Mouse (Mus musculus): ENCODE measurements around the gene Taok3. TPM values are rescaled to one million over a fixed set of nuclear protein-coding genes. Genes with fewer than 3 reads are reported as not detected.

Gene Taok3
- polyA plus RNA-seq, 1 experiment from 2014 or later, result 18.1 TPM

DNA sequence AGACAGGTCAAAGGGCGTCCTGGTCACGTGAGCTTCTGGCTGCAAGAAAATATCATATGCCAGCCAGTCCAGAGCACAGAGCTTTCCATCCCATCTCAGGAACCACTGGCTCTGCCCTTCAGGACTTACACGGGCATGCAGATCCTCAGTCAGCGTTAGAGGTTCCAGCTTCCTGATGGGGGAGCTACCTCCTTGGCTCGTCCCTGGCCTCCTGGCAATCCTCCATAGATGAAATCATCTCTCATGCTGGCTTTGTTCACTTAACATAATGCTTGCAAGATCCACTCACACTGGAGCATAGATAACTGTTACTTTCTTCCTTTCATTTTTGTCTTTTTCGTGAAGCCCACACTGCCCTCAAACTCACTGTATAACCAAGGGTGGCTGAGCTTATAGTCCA lies 72.1 kb downstream of the Taok3 start:
- Histone ChIP-seq H3K27me3 (replicated peaks; ENCODE audit: control insufficient read depth, insufficient read depth, low read length) (no peaks in the 10 kb centered on the region), H3K9me3 (ENCODE audit: control insufficient read depth, low read length) (no peaks in the 10 kb centered on the region), H3K9ac (ENCODE audit: low read depth, low read length) (no peak overlapping the region), H3K4me1 (ENCODE audit: control insufficient read depth, insufficient read depth, low read length) (no peaks in the 10 kb centered on the region), H3K4me2 (ENCODE audit: low read depth, low read length) (no peak overlapping the region), H3K36me3 (ENCODE audit: control insufficient read depth, insufficient read depth, low read length) (no peaks in the 10 kb centered on the region), H3K4me3 (ENCODE audit: low read depth, low read length) (no peak overlapping the region), H3K27ac (replicated peaks; ENCODE audit: low read depth, low read length) (no peak overlapping the region)
- WGBS, result 80% methylated on average over 6 of the region's 6 CpGs
- no peak for DNase-seq (ENCODE audit: low spot score)
- no peak for ATAC-seq (ENCODE audit: low read depth)

DNA sequence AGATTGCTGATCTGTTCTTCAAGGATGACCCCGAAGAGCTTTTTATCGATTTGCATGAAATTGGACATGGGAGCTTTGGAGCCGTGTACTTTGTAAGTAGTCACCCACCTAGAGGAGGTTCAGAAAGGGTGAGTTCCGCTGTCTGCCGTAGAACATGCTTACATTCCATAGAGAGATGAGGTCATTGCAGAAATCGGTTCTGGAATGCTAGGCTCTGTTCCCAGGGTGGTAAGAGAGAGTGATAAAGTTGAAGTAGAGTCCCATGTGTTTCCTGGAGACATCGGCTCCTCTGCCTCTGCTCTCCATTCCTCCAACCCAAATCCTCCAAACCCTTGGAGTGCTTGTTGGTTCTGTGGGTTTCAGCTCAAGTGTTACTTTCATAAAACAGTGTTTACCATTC lies 73.8 kb downstream of the Taok3 start:
- no peak overlapping the region for H3K4me3 ChIP-seq (ENCODE audit: low read depth, low read length)
- no peak overlapping the region for H3K4me2 ChIP-seq (ENCODE audit: low read depth, low read length)
- ATAC-seq (ENCODE audit: low read depth) (no peak), DNase-seq (ENCODE audit: low spot score) (no peak)
- peaks cover 6% of the 10 kb centered on the region; the same call in 1 of the 2 replicates for H3K36me3 ChIP-seq (ENCODE audit: control insufficient read depth, insufficient read depth, low read length)
- H3K27me3 ChIP-seq (replicated peaks; ENCODE audit: control insufficient read depth, insufficient read depth, low read length), result no peaks in the 10 kb centered on the region
- no peak overlapping the region for H3K27ac ChIP-seq (replicated peaks; ENCODE audit: low read depth, low read length)
- no peaks in the 10 kb centered on the region for H3K4me1 ChIP-seq (ENCODE audit: control insufficient read depth, insufficient read depth, low read length)
- no peak overlapping the region for H3K9ac ChIP-seq (ENCODE audit: low read depth, low read length)
- peaks cover 4% of the 10 kb centered on the region; the same call in 1 of the 2 replicates for H3K9me3 ChIP-seq (ENCODE audit: control insufficient read depth, low read length)
- 79% methylated on average over 7 of the region's 7 CpGs for WGBS

DNA sequence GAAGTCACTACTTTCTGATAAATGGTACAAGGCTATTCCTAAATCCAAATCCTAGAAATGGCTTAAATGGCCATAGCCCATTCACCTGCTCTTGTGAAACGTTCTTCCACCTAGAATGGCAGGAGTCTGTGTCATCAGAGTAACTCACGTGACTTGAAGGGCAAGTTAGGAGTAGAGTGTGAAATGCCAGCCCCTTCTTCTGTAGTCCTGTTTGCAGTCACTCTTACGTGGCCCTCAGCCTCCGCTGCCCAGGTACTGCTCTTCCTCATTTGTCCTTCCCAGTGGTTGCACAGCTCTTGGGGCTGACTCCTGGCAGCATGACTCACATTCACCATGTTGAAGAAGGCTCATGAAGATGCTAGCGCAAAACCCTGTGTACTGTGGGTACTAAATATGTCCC lies 74.7 kb downstream of the Taok3 start:
- no peak overlapping the region for H3K27ac ChIP-seq (replicated peaks; ENCODE audit: low read depth, low read length)
- H3K36me3 ChIP-seq (ENCODE audit: control insufficient read depth, insufficient read depth, low read length), result peaks cover 7% of the 10 kb centered on the region; the same call in 1 of the 2 replicates
- ATAC-seq (ENCODE audit: low read depth), result no peak
- H3K27me3 ChIP-seq (replicated peaks; ENCODE audit: control insufficient read depth, insufficient read depth, low read length), result no peaks in the 10 kb centered on the region
- no peak overlapping the region for H3K4me3 ChIP-seq (ENCODE audit: low read depth, low read length)
- no peak for DNase-seq (ENCODE audit: low spot score)
- no peaks in the 10 kb centered on the region for H3K4me1 ChIP-seq (ENCODE audit: control insufficient read depth, insufficient read depth, low read length)
- 88% methylated on average over 5 of the region's 5 CpGs for WGBS
- H3K4me2 ChIP-seq (ENCODE audit: low read depth, low read length), result no peak overlapping the region
- H3K9ac ChIP-seq (ENCODE audit: low read depth, low read length), result no peak overlapping the region
- peaks cover 4% of the 10 kb centered on the region; the same call in 1 of the 2 replicates for H3K9me3 ChIP-seq (ENCODE audit: control insufficient read depth, low read length)

DNA sequence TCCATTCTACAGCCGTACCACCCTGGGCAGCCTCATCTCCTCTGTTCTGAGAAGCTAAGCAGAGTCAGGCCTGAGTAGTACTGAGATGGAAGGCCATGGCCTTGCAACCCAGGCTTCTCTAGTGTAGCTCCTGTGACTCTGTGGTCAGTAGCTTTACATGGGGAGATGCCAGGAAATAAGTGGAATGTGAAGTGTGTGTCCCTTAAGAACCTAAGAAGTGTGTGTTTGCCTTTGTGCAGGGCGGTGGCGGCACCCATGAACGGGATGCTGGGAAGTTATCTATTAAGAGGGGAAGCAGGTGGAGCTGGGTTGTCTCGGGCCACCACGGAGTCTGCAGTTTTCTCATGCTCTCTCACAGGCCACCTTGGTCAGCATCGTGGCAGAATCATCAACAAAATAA lies 76.6 kb downstream of the Taok3 start:
- no peak for DNase-seq (ENCODE audit: low spot score)
- H3K36me3 ChIP-seq (ENCODE audit: control insufficient read depth, insufficient read depth, low read length), result peaks cover 7% of the 10 kb centered on the region
- WGBS, result 95% methylated on average over 7 of the region's 7 CpGs

DNA sequence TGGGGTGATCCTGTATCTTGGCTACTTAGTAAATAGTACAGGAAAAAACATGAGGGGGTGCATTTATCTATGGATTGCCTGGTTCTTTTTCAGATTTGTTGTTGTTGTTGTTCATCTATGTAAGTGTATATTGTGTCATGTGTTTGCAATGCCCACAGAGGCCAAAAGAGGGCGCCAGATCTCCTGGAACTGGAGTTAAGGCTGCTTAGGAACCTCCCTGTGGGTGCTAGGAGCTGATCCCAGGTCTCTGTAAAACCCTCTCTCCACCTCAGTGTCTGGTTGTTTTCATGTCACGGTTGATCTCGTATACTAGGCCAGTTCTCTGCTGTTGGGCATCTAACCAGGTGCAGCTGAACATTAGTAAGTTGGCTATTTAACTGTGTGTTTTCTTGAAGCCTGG lies 78.5 kb downstream of the Taok3 start:
- DNase-seq (ENCODE audit: low spot score) (no peak), ATAC-seq (ENCODE audit: low read depth) (no peak)
- Histone ChIP-seq H3K9me3 (ENCODE audit: control insufficient read depth, low read length) (peaks cover 4% of the 10 kb centered on the region; the same call in 1 of the 2 replicates), H3K27me3 (replicated peaks; ENCODE audit: control insufficient read depth, insufficient read depth, low read length) (no peaks in the 10 kb centered on the region), H3K4me2 (ENCODE audit: low read depth, low read length) (no peak overlapping the region), H3K4me1 (ENCODE audit: control insufficient read depth, insufficient read depth, low read length) (no peaks in the 10 kb centered on the region), H3K36me3 (ENCODE audit: control insufficient read depth, insufficient read depth, low read length) (peaks cover 7% of the 10 kb centered on the region), H3K27ac (replicated peaks; ENCODE audit: low read depth, low read length) (no peak overlapping the region), H3K9ac (ENCODE audit: low read depth, low read length) (no peak overlapping the region), H3K4me3 (ENCODE audit: low read depth, low read length) (no peak overlapping the region)
- WGBS, result 74% methylated on average over 3 of the region's 3 CpGs

More for the DNA sequence above, 76.6 kb downstream of the Taok3 start:
- no peak overlapping the region for H3K4me2 ChIP-seq (ENCODE audit: low read depth, low read length)
- H3K4me1 ChIP-seq (ENCODE audit: control insufficient read depth, insufficient read depth, low read length), result no peaks in the 10 kb centered on the region
- peaks cover 4% of the 10 kb centered on the region; the same call in 1 of the 2 replicates for H3K9me3 ChIP-seq (ENCODE audit: control insufficient read depth, low read length)
- H3K4me3 ChIP-seq (ENCODE audit: low read depth, low read length), result no peak overlapping the region
- H3K27me3 ChIP-seq (replicated peaks; ENCODE audit: control insufficient read depth, insufficient read depth, low read length), result no peaks in the 10 kb centered on the region
- no peak for ATAC-seq (ENCODE audit: low read depth)
- H3K9ac ChIP-seq (ENCODE audit: low read depth, low read length), result no peak overlapping the region
- H3K27ac ChIP-seq (replicated peaks; ENCODE audit: low read depth, low read length), result no peak overlapping the region

DNA sequence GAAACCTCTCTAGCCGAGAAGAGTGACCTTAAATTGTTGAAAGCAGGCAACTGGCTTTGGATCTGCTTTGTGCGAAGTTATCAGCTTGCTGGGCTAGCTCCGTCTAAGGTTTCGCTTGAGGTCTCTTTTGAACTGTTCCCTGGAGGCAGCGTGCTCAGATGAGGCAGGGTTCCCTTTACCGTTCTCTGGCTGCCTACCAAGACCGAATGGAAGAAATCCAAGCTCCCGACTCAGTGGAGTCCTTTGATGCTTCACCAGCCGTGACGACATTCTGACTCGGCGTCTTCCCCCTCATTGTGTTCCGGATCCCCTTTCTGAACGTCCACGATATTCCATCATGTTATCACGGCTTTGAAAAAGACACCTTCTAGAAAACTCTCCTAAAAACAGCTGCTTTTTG lies 87.4 kb downstream of the Taok3 start:
- Histone ChIP-seq H3K9me3 (ENCODE audit: control insufficient read depth, low read length) (peaks cover 7% of the 10 kb centered on the region; the same call in 1 of the 2 replicates), H3K4me1 (ENCODE audit: control insufficient read depth, insufficient read depth, low read length) (no peaks in the 10 kb centered on the region), H3K4me3 (ENCODE audit: low read depth, low read length) (no peak overlapping the region), H3K36me3 (ENCODE audit: control insufficient read depth, insufficient read depth, low read length) (peaks cover 7% of the 10 kb centered on the region; the same call in 1 of the 2 replicates), H3K27me3 (replicated peaks; ENCODE audit: control insufficient read depth, insufficient read depth, low read length) (no peaks in the 10 kb centered on the region), H3K9ac (ENCODE audit: low read depth, low read length) (no peak overlapping the region), H3K4me2 (ENCODE audit: low read depth, low read length) (no peak overlapping the region), H3K27ac (replicated peaks; ENCODE audit: low read depth, low read length) (no peak overlapping the region)
- ATAC-seq (ENCODE audit: low read depth) (no peak), DNase-seq (ENCODE audit: low spot score) (peak; percentile 41)
- WGBS, result 65% methylated on average over 16 of the region's 16 CpGs

DNA sequence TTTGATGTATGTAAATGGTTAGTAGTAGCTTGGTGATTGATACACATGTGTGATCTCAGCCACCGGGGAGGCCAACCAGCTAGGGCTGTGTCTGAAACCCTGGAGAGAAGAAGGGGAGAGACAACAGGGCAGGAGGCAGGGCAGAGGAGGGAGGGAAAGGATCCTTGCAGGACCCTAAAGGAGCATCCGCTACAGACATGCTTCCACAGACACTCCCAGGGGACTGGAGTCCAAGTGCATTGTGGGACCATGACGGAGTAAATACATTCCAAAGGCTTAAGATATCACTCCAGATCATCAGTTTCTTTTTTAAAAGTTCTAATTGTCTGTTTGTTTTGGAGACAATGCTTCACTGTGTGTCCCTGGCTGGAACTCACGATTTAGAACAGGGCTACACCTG lies 94.1 kb downstream of the Taok3 start:
- peak; percentile 23 for DNase-seq (ENCODE audit: low spot score)
- H3K27ac ChIP-seq (replicated peaks; ENCODE audit: low read depth, low read length), result no peak overlapping the region
- H3K4me3 ChIP-seq (ENCODE audit: low read depth, low read length), result no peak overlapping the region

DNA sequence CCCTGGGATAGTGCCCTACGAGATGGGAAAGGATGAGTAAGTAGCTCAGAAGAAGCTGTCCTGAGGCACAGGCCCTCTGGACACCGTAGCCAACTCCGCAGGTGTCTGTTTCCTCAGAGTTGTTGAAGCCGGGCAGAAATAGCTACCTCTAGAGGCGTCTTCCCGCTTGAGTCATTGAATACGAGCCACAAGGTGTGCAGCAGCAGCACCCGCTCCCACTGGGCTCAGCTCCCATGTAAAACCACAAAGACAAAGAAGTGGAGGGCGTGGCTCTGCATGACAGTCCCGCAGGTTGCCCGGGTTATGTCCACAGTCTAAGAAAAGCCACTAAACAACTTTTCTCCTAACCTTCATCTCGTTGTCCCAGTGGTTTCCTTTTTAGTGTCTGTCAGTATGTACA lies 111.1 kb downstream of the Taok3 start:
- H3K9ac ChIP-seq (ENCODE audit: low read depth, low read length), result no peak overlapping the region
- DNase-seq (ENCODE audit: low spot score) (peak; percentile 71), ATAC-seq (ENCODE audit: low read depth) (peak; percentile 57; the same call in 1 of the 2 replicates)
- no peak overlapping the region for H3K4me3 ChIP-seq (ENCODE audit: low read depth, low read length)
- no peak overlapping the region for H3K4me2 ChIP-seq (ENCODE audit: low read depth, low read length)
- H3K36me3 ChIP-seq (ENCODE audit: control insufficient read depth, insufficient read depth, low read length), result peaks cover 11% of the 10 kb centered on the region; the same call in 1 of the 2 replicates
- no peaks in the 10 kb centered on the region for H3K9me3 ChIP-seq (ENCODE audit: control insufficient read depth, low read length)
- H3K27me3 ChIP-seq (replicated peaks; ENCODE audit: control insufficient read depth, insufficient read depth, low read length), result no peaks in the 10 kb centered on the region
- WGBS, result 54% methylated on average over 11 of the region's 12 CpGs
- H3K4me1 ChIP-seq (ENCODE audit: control insufficient read depth, insufficient read depth, low read length), result no peaks in the 10 kb centered on the region
- H3K27ac ChIP-seq (replicated peaks; ENCODE audit: low read depth, low read length), result no peak overlapping the region

More for the DNA sequence above, 94.1 kb downstream of the Taok3 start:
- Histone ChIP-seq H3K27me3 (replicated peaks; ENCODE audit: control insufficient read depth, insufficient read depth, low read length) (no peaks in the 10 kb centered on the region), H3K9ac (ENCODE audit: low read depth, low read length) (no peak overlapping the region), H3K36me3 (ENCODE audit: control insufficient read depth, insufficient read depth, low read length) (peaks cover 7% of the 10 kb centered on the region; the same call in 1 of the 2 replicates), H3K4me2 (ENCODE audit: low read depth, low read length) (no peak overlapping the region), H3K9me3 (ENCODE audit: control insufficient read depth, low read length) (peaks cover 2% of the 10 kb centered on the region; the same call in 1 of the 2 replicates), H3K4me1 (ENCODE audit: control insufficient read depth, insufficient read depth, low read length) (no peaks in the 10 kb centered on the region)
- 60% methylated on average over 4 of the region's 4 CpGs for WGBS
- ATAC-seq (ENCODE audit: low read depth), result no peak

DNA sequence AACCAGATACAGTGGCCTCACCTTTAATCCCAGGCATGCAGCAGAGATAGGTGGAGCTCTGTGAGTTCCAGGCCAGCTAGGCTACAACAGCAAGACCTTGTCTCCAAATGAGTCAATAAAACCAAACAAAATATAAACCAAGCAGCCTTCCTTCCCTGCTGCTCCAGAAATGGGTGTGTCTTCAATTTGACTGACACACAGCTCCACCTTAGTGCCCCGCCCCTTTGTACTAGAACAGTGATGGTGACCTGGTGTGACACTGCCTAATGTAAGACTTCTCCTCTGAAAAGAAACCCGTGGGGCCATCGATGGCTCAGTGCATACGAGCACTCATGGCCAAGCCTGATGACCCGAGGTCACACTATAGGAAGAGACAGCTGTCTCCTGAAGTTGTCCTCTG lies 116.6 kb downstream of the Taok3 start:
- 72% methylated on average over 5 of the region's 5 CpGs for WGBS
- ATAC-seq (ENCODE audit: low read depth) (no peak), DNase-seq (ENCODE audit: low spot score) (no peak)
- no peak overlapping the region for H3K9ac ChIP-seq (ENCODE audit: low read depth, low read length)
- H3K4me1 ChIP-seq (ENCODE audit: control insufficient read depth, insufficient read depth, low read length), result no peaks in the 10 kb centered on the region
- no peak overlapping the region for H3K27ac ChIP-seq (replicated peaks; ENCODE audit: low read depth, low read length)
- no peaks in the 10 kb centered on the region for H3K27me3 ChIP-seq (replicated peaks; ENCODE audit: control insufficient read depth, insufficient read depth, low read length)
- H3K4me2 ChIP-seq (ENCODE audit: low read depth, low read length), result no peak overlapping the region
- no peaks in the 10 kb centered on the region for H3K9me3 ChIP-seq (ENCODE audit: control insufficient read depth, low read length)
- no peaks in the 10 kb centered on the region for H3K36me3 ChIP-seq (ENCODE audit: control insufficient read depth, insufficient read depth, low read length)
- no peak overlapping the region for H3K4me3 ChIP-seq (ENCODE audit: low read depth, low read length)

All from embryonic facial prominence, embryonic 14.5 days (tissue).